Mouse (Mus musculus) CH12.LX (cell line): ENCODE measurements around the gene Rnase4. TPM values are rescaled to one million over a fixed set of nuclear protein-coding genes. Genes with fewer than 3 reads are reported as not detected.

ENCODE experiments used
- DNase-seq: peaks from one replicate; pipeline ENCODE4 v3.0.0-alpha.2; 2013; ENCODE audit errors: extremely low read depth
- H3K27ac ChIP-seq: 2 replicates; pipeline ENCODE4 v1.5.1; 2012; ENCODE audit warnings: low read depth, mild to moderate bottlenecking, control low read depth, moderate library complexity; ENCODE audit not compliant: insufficient read depth
- H3K27me3 ChIP-seq: replicated peaks from 2 replicates; pipeline ENCODE3; 2012; ENCODE audit warnings: inconsistent platforms
- H3K36me3 ChIP-seq, 2 experiments: replicated peaks in 1 of 2; 2 replicates each; pipeline versions ENCODE3 to v1.6.1; 2012; ENCODE audit warnings: inconsistent platforms in 1 of 2, low read length in 1 of 2, mild to moderate bottlenecking in 1 of 2, mixed read lengths in 1 of 2, moderate library complexity in 1 of 2; ENCODE audit not compliant: control insufficient read depth in 1 of 2, insufficient read depth in 1 of 2
- H3K4me1 ChIP-seq, 2 experiments: 2 replicates each; pipeline ENCODE4 v1.6.1; 2012; ENCODE audit warnings: inconsistent platforms in 1 of 2, moderate library complexity in 1 of 2; ENCODE audit not compliant: insufficient read depth in 2 of 2, control insufficient read depth in 1 of 2
- H3K4me2 ChIP-seq: 2 replicates; pipeline ENCODE4 v1.6.1; 2012; ENCODE audit warnings: low read depth, mild to moderate bottlenecking, control low read depth; ENCODE audit not compliant: poor library complexity, insufficient read depth, severe bottlenecking
- H3K4me3 ChIP-seq, 3 experiments: fragments of 150-350 bp in 1 of 3; sonication (generic) in 1 of 3; replicated peaks in 1 of 3; 2 replicates each; pipeline versions ENCODE3 to v1.5.1; 2011 to 2012; ENCODE audit warnings: low read depth in 2 of 3, low read length in 2 of 3, mild to moderate bottlenecking in 2 of 3, moderate library complexity in 2 of 3, control low read depth in 1 of 3, improper control_type of control experiment in 1 of 3, inconsistent platforms in 1 of 3, mixed read lengths in 1 of 3; ENCODE audit not compliant: poor library complexity in 1 of 3
- H3K79me2 ChIP-seq: replicated peaks from 2 replicates; pipeline ENCODE4 v1.6.1; 2012; ENCODE audit warnings: mild to moderate bottlenecking, moderate library complexity; ENCODE audit not compliant: control insufficient read depth, poor library complexity, insufficient read depth, severe bottlenecking; ENCODE audit errors: extremely low read depth
- H3K9ac ChIP-seq: 2 replicates; pipeline ENCODE4 v1.6.1; 2012; ENCODE audit warnings: low read depth, mild to moderate bottlenecking, control low read depth, moderate library complexity; ENCODE audit not compliant: insufficient read depth
- H3K9me3 ChIP-seq: replicated peaks from 2 replicates; pipeline ENCODE3; 2012; ENCODE audit warnings: low read length, inconsistent platforms, mixed read lengths
- CHD1 ChIP-seq: IDR thresholded peaks from 2 replicates; pipeline ENCODE4 v1.6.1; 2012; ENCODE audit warnings: low read depth, low read length, improper control_type of control experiment, inconsistent platforms
- E2F4 ChIP-seq: IDR thresholded peaks from 2 replicates; pipeline ENCODE4 v1.6.1; 2011; ENCODE audit warnings: low read depth, low read length, improper control_type of control experiment; ENCODE audit not compliant: insufficient replicate concordance
- EP300 ChIP-seq: IDR thresholded peaks from 2 replicates; pipeline ENCODE4 v1.6.1; 2011; ENCODE audit warnings: low read length, improper control_type of control experiment
- GABPA ChIP-seq: IDR thresholded peaks from 2 replicates; pipeline ENCODE4 v1.6.1; 2012; ENCODE audit warnings: low read depth, low read length, improper control_type of control experiment, inconsistent platforms; ENCODE audit not compliant: insufficient replicate concordance
- HCFC1 ChIP-seq: IDR thresholded peaks from 2 replicates; pipeline ENCODE4 v1.6.1; 2012; ENCODE audit warnings: low read depth, mild to moderate bottlenecking, inconsistent platforms, low read length, improper control_type of control experiment
- JUND ChIP-seq: conservative IDR thresholded peaks from 2 replicates; pipeline ENCODE4 v1.6.1; 2011; ENCODE audit warnings: low read depth, low read length, improper control_type of control experiment
- KAT2A ChIP-seq: IDR thresholded peaks from 2 replicates; pipeline ENCODE4 v1.6.1; 2012; ENCODE audit warnings: low read length, improper control_type of control experiment, inconsistent platforms; ENCODE audit not compliant: insufficient replicate concordance
- MEF2A ChIP-seq: IDR thresholded peaks from 2 replicates; pipeline ENCODE4 v1.6.1; 2014; ENCODE audit warnings: low read depth, mild to moderate bottlenecking, inconsistent platforms, low read length, improper control_type of control experiment, borderline replicate concordance
- MXI1 ChIP-seq: IDR thresholded peaks from 2 replicates; pipeline ENCODE4 v1.6.1; 2011; ENCODE audit warnings: mild to moderate bottlenecking, low read depth, low read length, improper control_type of control experiment
- MYC ChIP-seq: IDR thresholded peaks from 2 replicates; pipeline ENCODE4 v1.6.1; 2011; ENCODE audit warnings: low read depth, mild to moderate bottlenecking, improper control_type of control experiment, low read length
- RCOR1 ChIP-seq: conservative IDR thresholded peaks from 2 replicates; pipeline ENCODE4 v1.6.1; 2012; ENCODE audit warnings: low read depth, mild to moderate bottlenecking, inconsistent platforms, low read length, improper control_type of control experiment
- TCF12 ChIP-seq: IDR thresholded peaks from 2 replicates; pipeline ENCODE4 v1.6.1; 2014; ENCODE audit warnings: low read depth, mild to moderate bottlenecking, inconsistent platforms, low read length, improper control_type of control experiment
- USF1 ChIP-seq: IDR thresholded peaks from 2 replicates; pipeline ENCODE4 v1.6.1; 2014; ENCODE audit warnings: low read depth, mild to moderate bottlenecking, inconsistent platforms, low read length, improper control_type of control experiment
- ZKSCAN1 ChIP-seq: IDR thresholded peaks from 2 replicates; pipeline ENCODE4 v1.6.1; 2012; ENCODE audit warnings: low read depth, inconsistent platforms, low read length, improper control_type of control experiment, borderline replicate concordance
- ZMIZ1 ChIP-seq: IDR thresholded peaks from 2 replicates; pipeline ENCODE4 v1.6.1; 2012; ENCODE audit warnings: low read depth, mild to moderate bottlenecking, inconsistent platforms, low read length, improper control_type of control experiment
- ZNF384 ChIP-seq: IDR thresholded peaks from 2 replicates; pipeline ENCODE4 v1.6.1; 2012; ENCODE audit warnings: low read depth, low read length, improper control_type of control experiment, inconsistent platforms
- dilution Hi-C: fragments of 300-500 bp; cut with MboI; formaldehyde crosslinking; loops from 2 replicates; pipeline ENCODE4 v1.14.3; 2020; ENCODE audit warnings: low sequenced_read_pairs; ENCODE audit not compliant: extremely low pct_unique_long_range_greater_than_20kb, extremely low pct_ligation_motif_present
- in situ Hi-C: fragments of 300-500 bp; cut with MboI; formaldehyde crosslinking; loops from 3 replicates; pipeline ENCODE4 v1.14.3; 2019; ENCODE audit warnings: low sequenced_read_pairs, low pct_ligation_motif_present, low pct_unique_long_range_greater_than_20kb, mixed read lengths
- polyA plus RNA-seq: library from polyadenylated mRNA; unstranded; fragments of >175 nt; gene quantifications from 2 replicates; pipeline ENCODE4 v1.2.1, GENCODE M21; 2012; ENCODE audit warnings: low read depth; ENCODE audit not compliant: insufficient read length
- total RNA-seq, 2 experiments: library from RNA; depleted of rRNA; stranded (reverse); fragments of 300-350 nt in 1 of 2; fragments of >200 nt in 1 of 2; gene quantifications; 2 replicates each; pipeline ENCODE4 v1.2.3; 2012 to 2014

Rnase4 gene
- total and polyA plus RNA-seq, 3 experiments, result 1.6 to 1.9 (median 1.8) TPM

DNA sequence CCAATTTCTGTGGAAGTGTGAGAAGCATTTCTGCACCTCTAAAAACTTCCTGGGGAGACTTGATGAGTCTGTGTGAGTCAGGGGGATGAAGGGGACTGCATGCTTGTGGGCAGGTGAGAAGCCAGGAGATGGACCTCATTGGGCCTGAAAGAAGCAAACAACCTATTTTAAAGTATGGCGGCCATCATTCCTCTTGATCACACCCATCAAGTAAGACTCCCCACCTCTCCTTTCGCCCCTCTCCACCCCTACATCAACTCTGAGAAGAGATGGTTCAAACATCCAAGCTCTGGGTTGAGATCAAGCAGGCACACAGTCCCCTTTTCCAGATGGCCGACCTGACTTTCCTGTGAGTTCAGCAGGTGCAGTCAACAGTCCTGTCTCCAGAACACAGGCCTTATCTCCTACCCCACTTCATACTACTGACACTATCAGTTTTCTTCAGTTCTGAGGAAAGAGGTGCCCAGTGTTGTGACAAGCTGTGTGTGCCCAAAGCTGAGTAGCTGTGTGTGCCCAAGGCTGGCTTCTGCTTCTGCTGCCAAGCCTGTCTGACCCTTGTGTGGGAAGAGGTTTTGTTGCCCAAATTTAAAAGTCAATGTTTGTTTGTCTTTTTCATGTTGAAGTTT is 59.4 kb downstream of the Rnase4 start:
- dilution Hi-C loops (no loop called here), in situ Hi-C loops (no loop called here)
- Histone ChIP-seq H3K36me3 (no peaks in the 10 kb centered on the region), H3K9me3 (no peaks in the 10 kb centered on the region), H3K4me3 (no peak overlapping the region), H3K79me2 (no peaks in the 10 kb centered on the region), H3K4me2 (no peak overlapping the region), H3K27me3 (no peaks in the 10 kb centered on the region), H3K27ac (no peak overlapping the region), H3K9ac (no peak overlapping the region), H3K4me1 (peaks cover 3 to 14% of the 10 kb centered on the region in 2 experiments; a peak in 3 of 4 replicates)
- TF ChIP-seq USF1, result no peak
- no peak for TF ChIP-seq HCFC1
- no peak for DNase-seq

- H3K4me3 ChIP-seq, result no peak overlapping the region
- H3K27me3 ChIP-seq, result no peaks in the 10 kb centered on the region
- no peak for DNase-seq
- dilution Hi-C loops (no loop called here), in situ Hi-C loops (no loop called here)
- H3K27ac ChIP-seq, result no peak overlapping the region
- TF ChIP-seq ZNF384 (no peak), USF1 (no peak), RCOR1 (no peak), TCF12 (no peak), MYC (no peak), CHD1 (no peak), GABPA (no peak), MEF2A (no peak), HCFC1 (no peak), KAT2A (no peak), EP300 (no peak), E2F4 (no peak), ZKSCAN1 (no peak), JUND (no peak), ZMIZ1 (no peak), MXI1 (no peak)
- H3K36me3 ChIP-seq, result no peaks in the 10 kb centered on the region
- no peak overlapping the region for H3K4me2 ChIP-seq
- H3K79me2 ChIP-seq, result no peaks in the 10 kb centered on the region
- H3K9ac ChIP-seq, result no peak overlapping the region
- H3K9me3 ChIP-seq, result no peaks in the 10 kb centered on the region
- peaks cover 8 to 19% of the 10 kb centered on the region in 2 experiments; a peak in 3 of 4 replicates for H3K4me1 ChIP-seq
These were observed 61.5 kb downstream of the Rnase4 start for GRCm38 (mm10) chr14:51152249-51152870.

Other genes with a start within 250 kb of the Rnase4 start
Only the 20 nearest of the 21 such genes appear.
- not detected in 2 replicates for gene Klhl33, start 193.6 kb upstream of the Rnase4 start, total RNA-seq (2012; rRNA removed)
- not detected in 2 replicates for gene Klhl33, start 193.6 kb upstream of the Rnase4 start, total RNA-seq (2014; rRNA removed)
- gene Klhl33, start 193.6 kb upstream of the Rnase4 start, polyA plus RNA-seq, result not detected in 2 replicates
- gene Osgep, start 166.2 kb upstream of the Rnase4 start, total RNA-seq (2012; rRNA removed), result 39.1 and 41.7 TPM in 2 replicates
- gene Osgep, start 166.2 kb upstream of the Rnase4 start, total RNA-seq (2014; rRNA removed), result 88.7 and 90.4 TPM in 2 replicates
- 48.4 and 57.6 TPM in 2 replicates for gene Osgep, start 166.2 kb upstream of the Rnase4 start, polyA plus RNA-seq
- 178 and 250 TPM in 2 replicates for gene Apex1, start 166.1 kb upstream of the Rnase4 start, total RNA-seq (2012; rRNA removed)
- gene Apex1, start 166.1 kb upstream of the Rnase4 start, total RNA-seq (2014; rRNA removed), result 417 and 427 TPM in 2 replicates
- gene Apex1, start 166.1 kb upstream of the Rnase4 start, polyA plus RNA-seq, result 353 and 354 TPM in 2 replicates
- gene Pip4p1, start 160.2 kb upstream of the Rnase4 start, total RNA-seq (2012; rRNA removed), result 18.1 and 21.2 TPM in 2 replicates
- 28.1 and 29.2 TPM in 2 replicates for gene Pip4p1, start 160.2 kb upstream of the Rnase4 start, total RNA-seq (2014; rRNA removed)
- gene Pip4p1, start 160.2 kb upstream of the Rnase4 start, polyA plus RNA-seq, result 31.1 and 35.5 TPM in 2 replicates
- gene Pnp, start 160.0 kb upstream of the Rnase4 start, total RNA-seq (2012; rRNA removed), result 99.3 and 113 TPM in 2 replicates
- 118 and 128 TPM in 2 replicates for gene Pnp, start 160.0 kb upstream of the Rnase4 start, total RNA-seq (2014; rRNA removed)
- gene Pnp, start 160.0 kb upstream of the Rnase4 start, polyA plus RNA-seq, result 65.9 and 80.0 TPM in 2 replicates
- gene Gm49342, start 146.6 kb upstream of the Rnase4 start, total RNA-seq (2012; rRNA removed), result not detected in 2 replicates
- 108 and 120 TPM in 2 replicates for gene Gm49342, start 146.6 kb upstream of the Rnase4 start, total RNA-seq (2014; rRNA removed)
- gene Gm49342, start 146.6 kb upstream of the Rnase4 start, polyA plus RNA-seq, result 50.6 and 100 TPM in 2 replicates
- gene Pnp2, start 135.1 kb upstream of the Rnase4 start, total RNA-seq (2012; rRNA removed), result 0.21 TPM in 2 replicates
- gene Pnp2, start 135.1 kb upstream of the Rnase4 start, total RNA-seq (2014; rRNA removed), result 0.43 TPM in 1 of 2 replicates, not detected in the other
- gene Pnp2, start 135.1 kb upstream of the Rnase4 start, polyA plus RNA-seq, result 0.91 TPM in 1 of 2 replicates, not detected in the other
- not detected in 2 replicates for gene Rnase10, start 83.3 kb upstream of the Rnase4 start, total RNA-seq (2012; rRNA removed)
- gene Rnase10, start 83.3 kb upstream of the Rnase4 start, total RNA-seq (2014; rRNA removed), result not detected in 2 replicates
- not detected in 2 replicates for gene Rnase10, start 83.3 kb upstream of the Rnase4 start, polyA plus RNA-seq
- gene Rnase9, start 49.2 kb upstream of the Rnase4 start, total RNA-seq (2012; rRNA removed), result not detected in 2 replicates
- not detected in 2 replicates for gene Rnase9, start 49.2 kb upstream of the Rnase4 start, total RNA-seq (2014; rRNA removed)
- gene Rnase9, start 49.2 kb upstream of the Rnase4 start, polyA plus RNA-seq, result not detected in 2 replicates
- gene Rnase11, start 40.9 kb upstream of the Rnase4 start, total RNA-seq (2012; rRNA removed), result not detected in 2 replicates
- not detected in 2 replicates for gene Rnase11, start 40.9 kb upstream of the Rnase4 start, total RNA-seq (2014; rRNA removed)
- gene Rnase11, start 40.9 kb upstream of the Rnase4 start, polyA plus RNA-seq, result not detected in 2 replicates
- gene Rnase12, start 33.4 kb upstream of the Rnase4 start, total RNA-seq (2012; rRNA removed), result 0.38 and 0.55 TPM in 2 replicates
- gene Rnase12, start 33.4 kb upstream of the Rnase4 start, total RNA-seq (2014; rRNA removed), result not detected in 2 replicates
- gene Rnase12, start 33.4 kb upstream of the Rnase4 start, polyA plus RNA-seq, result not detected in 2 replicates
- not detected in 2 replicates for gene Olfr750, start 16.6 kb upstream of the Rnase4 start, total RNA-seq (2012; rRNA removed)
- gene Olfr750, start 16.6 kb upstream of the Rnase4 start, total RNA-seq (2014; rRNA removed), result not detected in 2 replicates
- not detected in 2 replicates for gene Olfr750, start 16.6 kb upstream of the Rnase4 start, polyA plus RNA-seq
- 1.6 and 2.2 TPM in 2 replicates for gene Ang, start 73 bp downstream of the Rnase4 start, total RNA-seq (2012; rRNA removed)
- gene Ang, start 73 bp downstream of the Rnase4 start, total RNA-seq (2014; rRNA removed), result 0.44 and 1.2 TPM in 2 replicates
- gene Ang, start 73 bp downstream of the Rnase4 start, polyA plus RNA-seq, result 0.97 and 1.2 TPM in 2 replicates
- not detected in 2 replicates for gene Eddm3b, start 23.3 kb downstream of the Rnase4 start, total RNA-seq (2012; rRNA removed)
- gene Eddm3b, start 23.3 kb downstream of the Rnase4 start, total RNA-seq (2014; rRNA removed), result not detected in 2 replicates
- not detected in 2 replicates for gene Eddm3b, start 23.3 kb downstream of the Rnase4 start, polyA plus RNA-seq
- 15.6 and 18.3 TPM in 2 replicates for gene Rnase6, start 32.8 kb downstream of the Rnase4 start, total RNA-seq (2012; rRNA removed)
- 35.1 and 38.2 TPM in 2 replicates for gene Rnase6, start 32.8 kb downstream of the Rnase4 start, total RNA-seq (2014; rRNA removed)
- gene Rnase6, start 32.8 kb downstream of the Rnase4 start, polyA plus RNA-seq, result 15.3 and 16.4 TPM in 2 replicates
- 0.17 TPM in 1 of 2 replicates, not detected in the other for gene Rnase1, start 55.7 kb downstream of the Rnase4 start, total RNA-seq (2012; rRNA removed)
- gene Rnase1, start 55.7 kb downstream of the Rnase4 start, total RNA-seq (2014; rRNA removed), result not detected in 2 replicates
- not detected in 2 replicates for gene Rnase1, start 55.7 kb downstream of the Rnase4 start, polyA plus RNA-seq
- gene Rnase2b, start 71.2 kb downstream of the Rnase4 start, total RNA-seq (2012; rRNA removed), result 1.3 and 1.6 TPM in 2 replicates
- not detected in 2 replicates for gene Rnase2b, start 71.2 kb downstream of the Rnase4 start, total RNA-seq (2014; rRNA removed)
- gene Rnase2b, start 71.2 kb downstream of the Rnase4 start, polyA plus RNA-seq, result 0.33 TPM in 1 of 2 replicates, not detected in the other
- not detected in 2 replicates for gene Ang2, start 108.1 kb downstream of the Rnase4 start, total RNA-seq (2012; rRNA removed)
- not detected in 2 replicates for gene Ang2, start 108.1 kb downstream of the Rnase4 start, total RNA-seq (2014; rRNA removed)
- not detected in 2 replicates for gene Ang2, start 108.1 kb downstream of the Rnase4 start, polyA plus RNA-seq
- not detected in 2 replicates for gene Ear14, start 112.3 kb downstream of the Rnase4 start, total RNA-seq (2012; rRNA removed)
- not detected in 2 replicates for gene Ear14, start 112.3 kb downstream of the Rnase4 start, total RNA-seq (2014; rRNA removed)
- gene Ear14, start 112.3 kb downstream of the Rnase4 start, polyA plus RNA-seq, result not detected in 2 replicates
- gene Rnase2a, start 165.0 kb downstream of the Rnase4 start, total RNA-seq (2012; rRNA removed), result not detected in 2 replicates
- gene Rnase2a, start 165.0 kb downstream of the Rnase4 start, total RNA-seq (2014; rRNA removed), result not detected in 2 replicates
- gene Rnase2a, start 165.0 kb downstream of the Rnase4 start, polyA plus RNA-seq, result not detected in 2 replicates